Mouse (Mus musculus) brain, embryonic 14.5 days (tissue): ENCODE measurements at regions not wholly inside any gene's neighbourhood (a gene's known extent, or its start where the extent isn't known, plus 50 kb on each side); places are given as distances from the start of the nearest gene placed in this dataset.

Source experiments
- CTCF ChIP-seq: fragments of 200-500 bp; IDR thresholded peaks from 2 replicates; pipeline ENCODE4 v1.5.1; 2012; ENCODE audit warnings: inconsistent platforms, mild to moderate bottlenecking, moderate library complexity, borderline replicate concordance; ENCODE audit not compliant: insufficient read depth, insufficient read length; ENCODE audit errors: extremely low read depth
- POLR2A ChIP-seq: fragments of 200-500 bp; IDR thresholded peaks from 2 replicates; pipeline ENCODE4 v1.6.1; 2012; ENCODE audit warnings: mild to moderate bottlenecking, inconsistent platforms, borderline replicate concordance; ENCODE audit not compliant: poor library complexity, insufficient read depth, insufficient read length, severe bottlenecking; ENCODE audit errors: extremely low read depth

DNA sequence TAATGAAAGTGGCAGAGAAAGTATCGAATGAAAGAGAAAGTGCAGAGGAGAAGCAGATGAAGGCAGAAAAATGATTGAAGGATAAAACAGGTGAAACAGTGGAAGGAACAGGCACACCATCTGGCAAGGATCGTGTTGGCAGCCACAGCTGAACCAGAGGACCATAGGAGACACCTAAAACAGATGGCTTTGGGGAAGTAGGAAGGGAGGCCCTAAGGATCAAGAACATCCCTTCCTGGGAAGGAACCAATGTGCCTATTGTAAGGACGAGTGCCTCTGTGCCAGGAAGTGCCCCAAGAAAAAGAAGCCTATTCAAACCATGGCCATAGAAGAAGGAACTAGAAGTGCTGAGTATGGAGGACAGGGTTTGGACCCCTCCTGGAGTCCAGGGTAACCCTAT lies 865.2 kb upstream of the Tmeff2 start:
- TF ChIP-seq CTCF (no peak), POLR2A (no peak)
